Mouse (Mus musculus) right cerebral cortex, postnatal 14 days (tissue): ENCODE measurements around the gene Sept8.
A peak's percentile ranks its signal among the peaks of the same experiment; 100 is the strongest.
"Not testable (repeated sequence)": the region's sequence is repeated elsewhere in the genome, so short reads cannot be mapped to it uniquely, and the experiment has no call there.

Experiments
- DNase-seq: peaks from one replicate; pipeline ENCODE4 v3.0.0; 2022

Gene Sept8

DNA sequence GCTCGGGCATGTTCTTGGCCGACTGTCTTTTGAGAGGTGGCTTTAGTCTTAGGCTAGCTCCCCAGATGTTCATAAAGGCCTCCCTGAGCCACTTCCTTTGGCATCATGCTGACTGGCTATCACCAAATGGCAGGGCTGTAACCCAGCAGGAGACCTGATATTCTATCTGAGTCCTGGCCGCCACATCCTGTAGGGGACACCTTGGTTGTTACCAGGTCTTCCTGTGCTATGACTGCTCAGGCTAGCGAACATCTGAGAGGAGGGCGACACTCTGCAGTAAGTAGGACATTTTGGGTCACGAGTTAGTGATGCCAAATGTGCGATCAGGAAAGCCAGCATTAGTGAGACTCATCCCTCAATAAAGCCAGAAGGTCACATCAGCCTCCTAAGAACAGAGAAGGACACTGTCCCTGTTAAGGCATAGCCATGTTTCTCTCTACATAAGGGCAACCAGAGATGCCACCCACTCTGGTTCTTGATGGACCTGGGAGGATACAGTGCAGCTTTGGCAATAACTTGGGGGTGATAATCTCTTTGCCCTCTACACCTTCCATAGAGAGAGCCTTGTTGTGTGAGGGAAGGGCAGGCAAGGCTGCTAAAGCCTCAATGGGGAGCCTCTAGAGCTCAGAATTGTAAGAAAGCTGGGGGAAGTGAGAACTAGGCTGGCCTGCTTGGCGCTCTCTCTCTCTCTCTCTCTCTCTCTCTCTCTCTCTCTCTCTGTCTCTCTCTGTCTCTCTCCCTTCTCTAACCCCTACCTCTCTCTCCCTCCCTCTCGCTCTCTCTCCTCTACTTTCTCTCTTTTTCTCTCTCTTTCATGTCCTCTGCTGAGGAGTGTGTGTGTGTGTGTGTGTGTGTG is 9.6 kb downstream of the Sept8 start:
- no peak for DNase-seq

GRCm38 (mm10) chr11:53529253-53529557 is 10.1 kb downstream of the Sept8 start:
- no peak for DNase-seq

DNA sequence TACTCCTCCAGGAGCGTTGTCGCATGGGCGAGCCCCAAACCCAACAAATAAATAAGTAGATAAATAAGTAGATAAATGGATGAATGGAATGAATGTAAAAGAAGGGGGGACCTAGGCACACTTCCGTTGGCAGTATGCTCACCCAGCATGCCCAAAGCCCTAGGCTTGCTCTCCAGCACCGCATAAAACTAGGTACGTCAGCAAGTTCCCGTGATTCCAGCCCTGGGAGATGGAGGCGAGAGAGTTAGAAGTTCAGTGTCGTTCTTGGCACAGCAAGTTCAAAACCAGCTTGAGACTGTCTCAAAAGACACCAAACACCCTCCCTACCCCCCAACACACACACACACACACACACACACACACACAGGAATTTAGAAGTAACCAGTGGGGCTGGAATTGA is 10.9 kb downstream of the Sept8 start:
- DNase-seq = no peak

- no peak for DNase-seq
These were observed 12.6 kb downstream of the Sept8 start for GRCm38 (mm10) chr11:53531578-53532230.

DNA sequence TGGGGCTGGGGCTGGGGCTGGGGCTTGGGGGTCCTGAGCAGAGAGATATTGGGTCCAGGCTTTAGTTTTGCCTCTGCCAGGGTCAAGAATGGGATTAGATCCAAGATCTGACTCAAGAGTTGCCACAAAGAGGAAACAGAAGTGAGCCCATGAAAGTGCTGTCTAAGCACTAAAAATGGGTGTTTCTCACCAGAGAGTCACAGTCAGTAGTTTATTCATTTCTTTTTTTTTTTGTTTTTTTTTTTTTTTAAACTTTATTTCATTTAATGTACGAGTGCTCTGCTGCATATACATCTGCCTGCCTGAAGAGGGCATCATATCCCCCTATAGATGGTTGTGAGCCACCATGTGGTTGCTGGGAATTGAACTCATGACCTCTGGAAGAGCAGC is 13.2 kb downstream of the Sept8 start:
- no peak for DNase-seq

GRCm38 (mm10) chr11:53539002-53539491 is 20.0 kb downstream of the Sept8 start:
- no peak for DNase-seq

DNA sequence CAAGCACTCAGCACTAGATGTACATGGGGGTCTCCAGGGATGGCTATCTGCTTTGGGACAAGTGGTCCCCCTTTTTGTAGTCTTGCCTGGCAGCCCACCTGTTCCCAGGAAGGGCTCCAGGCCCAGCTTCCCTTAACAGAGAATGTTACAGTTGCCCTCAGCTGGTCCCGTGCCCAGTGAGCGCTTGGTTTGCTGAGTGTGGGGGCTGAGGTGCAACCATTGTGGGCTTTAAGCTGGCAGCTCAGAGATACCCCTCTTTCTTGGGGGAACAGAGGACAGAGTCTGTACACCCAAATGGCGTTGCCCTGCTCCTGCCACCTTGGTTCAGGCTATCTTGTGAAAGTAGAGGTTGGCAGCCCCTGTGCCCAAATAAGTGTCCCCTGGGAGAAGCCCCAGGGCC is 21.3 kb downstream of the Sept8 start:
- no peak for DNase-seq

DNA sequence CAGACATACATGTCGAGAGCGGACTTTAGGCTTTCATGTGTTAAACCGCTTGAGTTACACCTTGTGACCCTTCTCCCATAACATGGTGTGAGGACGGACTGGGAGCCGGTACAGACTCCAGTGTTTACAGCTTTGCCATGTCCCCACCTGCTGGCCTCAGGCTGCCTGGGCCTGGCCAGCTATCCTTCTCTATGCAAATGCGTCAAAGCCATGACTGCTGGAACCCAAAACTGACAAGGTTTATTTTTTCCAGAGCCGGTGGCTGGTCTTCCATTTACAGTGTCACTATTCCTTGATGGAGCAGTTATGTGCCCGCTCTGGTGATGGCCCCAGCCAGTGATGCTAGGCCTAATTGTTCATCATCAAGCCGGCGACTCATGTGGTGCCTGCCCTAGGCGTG is 22.2 kb downstream of the Sept8 start:
- DNase-seq = no peak

DNA sequence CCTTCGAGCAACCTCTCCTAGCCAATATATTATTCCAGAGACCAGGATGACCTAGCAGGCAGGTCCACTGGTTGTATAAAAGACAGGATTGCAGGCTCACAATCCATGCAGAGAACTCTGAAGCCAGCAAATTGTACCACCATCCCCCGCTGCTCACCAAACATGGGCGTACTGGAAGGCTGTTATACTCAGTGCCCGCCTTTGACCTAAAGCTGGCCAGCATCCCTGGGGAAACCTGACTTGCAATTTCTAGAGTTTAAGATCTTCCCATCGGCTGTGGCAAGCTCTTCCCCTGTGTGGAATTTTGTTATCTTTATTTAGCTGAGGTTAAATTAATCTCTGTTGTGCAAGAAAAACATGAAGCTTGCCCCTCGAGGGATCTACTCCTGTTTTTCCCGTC is 24.0 kb downstream of the Sept8 start:
- no peak for DNase-seq

GRCm38 (mm10) chr11:53546271-53546670 is 27.2 kb downstream of the Sept8 start:
- DNase-seq = no peak

DNA sequence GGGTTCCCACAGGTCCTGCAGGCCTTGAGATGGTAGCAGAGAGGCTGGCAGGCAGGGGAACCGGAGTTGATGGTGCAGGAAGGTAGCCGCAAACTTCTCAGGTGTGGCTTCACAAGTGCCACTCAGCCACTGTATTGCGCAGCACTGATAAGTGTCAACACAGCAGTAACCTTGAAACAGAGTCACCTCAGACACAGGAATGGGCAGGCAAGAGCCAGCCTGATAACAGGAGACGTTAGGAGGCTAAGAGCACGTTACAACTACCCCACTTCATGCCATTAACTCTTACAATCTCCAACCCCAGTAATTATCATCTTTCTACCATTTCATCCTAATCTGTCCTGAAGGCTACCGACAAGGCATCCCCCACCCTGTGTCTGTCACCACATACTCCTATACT is 28.5 kb downstream of the Sept8 start:
- no peak for DNase-seq

DNA sequence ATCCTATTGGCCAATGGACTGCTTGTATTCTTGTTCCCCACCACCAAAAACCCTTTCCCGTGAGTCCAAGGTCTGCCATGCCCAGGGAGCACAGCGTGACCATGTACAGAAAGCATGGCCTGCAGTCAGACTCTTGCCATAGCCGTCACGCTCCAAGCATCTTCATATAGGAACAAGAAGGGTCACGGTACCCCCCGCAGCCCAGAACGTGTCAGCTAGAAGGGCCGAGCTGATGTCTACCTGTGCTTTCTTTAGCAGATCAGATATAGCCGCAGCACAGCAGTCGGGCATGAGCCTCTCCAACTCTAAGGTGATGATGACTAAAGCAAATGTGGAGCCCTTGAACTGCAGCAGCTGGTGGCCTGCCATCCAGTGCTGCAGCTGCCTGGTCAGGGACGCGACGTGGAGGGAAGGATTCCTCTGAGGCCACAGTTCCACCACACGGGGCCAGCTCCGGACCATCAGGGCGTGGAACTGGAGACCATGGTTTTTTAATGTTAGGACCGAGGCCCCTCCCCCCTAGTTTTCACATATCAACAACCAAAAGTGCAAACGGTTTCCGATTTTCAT is 29.1 kb downstream of the Sept8 start:
- DNase-seq = no peak

GRCm38 (mm10) chr11:53550714-53551113 is 31.7 kb downstream of the Sept8 start:
- no peak for DNase-seq

- DNase-seq = peak; percentile 55
These were observed 32.7 kb downstream of the Sept8 start for GRCm38 (mm10) chr11:53551754-53552153.

- not testable (repeated sequence) for DNase-seq
These were observed 37.5 kb downstream of the Sept8 start for GRCm38 (mm10) chr11:53556529-53556928.

GRCm38 (mm10) chr11:53557992-53558391 is 38.9 kb downstream of the Sept8 start:
- DNase-seq = not testable (repeated sequence)

GRCm38 (mm10) chr11:53559980-53560379 is 40.9 kb downstream of the Sept8 start:
- not testable (repeated sequence) for DNase-seq

- no peak for DNase-seq
These were observed 42.9 kb downstream of the Sept8 start for GRCm38 (mm10) chr11:53561986-53562385.

GRCm38 (mm10) chr11:53566646-53567045 is 47.6 kb downstream of the Sept8 start:
- DNase-seq = no peak

DNA sequence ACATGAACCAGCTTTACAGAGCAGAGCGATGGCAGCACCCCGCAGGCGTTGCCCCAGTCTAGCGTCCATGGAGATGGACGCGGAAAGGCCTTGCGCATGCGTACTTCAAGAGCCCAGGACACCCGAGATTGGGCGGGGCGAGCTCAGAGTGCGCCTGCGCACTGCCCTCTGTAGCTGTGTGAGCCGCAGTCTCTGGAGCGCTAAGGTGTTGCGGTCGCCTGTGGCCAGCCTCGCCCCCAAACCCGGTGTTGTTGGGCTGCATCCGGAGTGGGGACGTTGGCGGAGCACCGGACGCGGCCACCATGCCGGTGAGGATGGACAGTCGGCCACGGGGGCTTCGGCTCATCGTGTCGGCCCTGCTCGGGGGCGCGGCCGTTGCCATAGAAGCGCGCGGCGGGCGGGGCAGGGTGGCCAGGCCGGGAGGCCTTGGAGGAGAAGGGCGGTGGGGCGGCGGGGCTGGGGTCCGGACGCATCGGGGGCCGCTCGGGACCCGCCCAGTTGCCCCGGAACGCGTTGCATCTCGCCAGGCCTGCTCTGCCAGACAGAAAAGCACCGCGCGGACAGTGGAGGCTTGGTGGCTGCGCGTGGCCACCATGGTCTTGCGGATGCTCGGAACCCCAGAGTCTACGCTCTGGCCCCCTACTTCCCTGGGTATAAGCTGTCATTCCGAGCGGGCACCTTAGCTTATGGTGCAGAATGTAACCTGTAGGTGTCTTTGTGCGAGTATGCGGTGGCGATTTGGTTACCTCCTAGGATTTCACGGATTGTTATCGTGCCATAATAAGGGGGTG is 48.4 kb downstream of the Sept8 start, which contains the start of gene Kif3a:
Gene Kif3a, plus strand, starts transcription at position 156 of the 791 bp plus-strand sequence.
- DNase-seq = peak; percentile 92

GRCm38 (mm10) chr11:53580562-53580961 is 61.5 kb downstream of the Sept8 start:
- no peak for DNase-seq

DNA sequence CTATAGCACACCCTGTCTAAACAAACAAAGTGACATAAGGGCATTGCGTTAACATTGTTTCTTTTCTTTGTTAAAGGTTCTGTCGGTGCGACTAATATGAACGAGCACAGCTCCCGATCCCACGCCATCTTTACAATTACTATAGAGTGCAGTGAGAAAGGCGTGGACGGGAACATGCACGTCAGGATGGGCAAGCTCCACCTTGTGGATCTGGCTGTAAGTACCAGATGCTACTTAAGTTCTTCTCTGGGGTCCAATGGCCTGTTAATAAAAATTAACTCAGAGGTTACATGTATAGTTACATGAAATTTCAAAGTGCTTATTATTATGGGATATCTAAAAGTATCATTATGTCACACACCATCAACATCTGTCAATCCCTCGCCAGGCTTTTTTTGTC is 64.1 kb downstream of the Sept8 start:
- no peak for DNase-seq

DNA sequence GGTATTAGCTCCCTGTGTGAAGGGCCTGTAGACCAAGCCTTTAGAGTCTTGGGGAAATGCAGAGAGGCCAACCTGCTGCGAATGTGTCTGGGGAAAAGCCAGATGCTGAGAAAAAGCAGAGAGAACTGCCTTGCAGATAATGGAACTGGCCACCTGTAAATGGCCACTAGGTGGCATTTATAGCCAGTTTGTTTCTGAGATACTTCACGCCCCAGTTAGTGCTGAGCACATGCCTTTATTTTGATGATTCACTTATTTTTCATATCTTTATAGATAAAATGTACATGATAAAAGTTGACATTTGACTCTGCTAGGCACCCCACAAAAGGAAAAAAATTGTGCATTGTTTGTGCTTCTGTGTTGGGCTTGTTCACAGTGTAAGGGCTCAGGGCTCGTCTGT is 65.8 kb downstream of the Sept8 start:
- no peak for DNase-seq
